Mouse (Mus musculus) erythroid progenitor cell, adult 5-6 weeks (primary cell): ENCODE results near the gene Jakmip3. TPM values are rescaled to one million over a fixed set of nuclear protein-coding genes. Genes with fewer than 3 reads are reported as not detected.

Experiments
- ATAC-seq: replicated peaks from 2 replicates; pipeline ENCODE4 v1.8.0; 2016; ENCODE audit warnings: moderate number of reproducible peaks, mild to moderate bottlenecking, moderate TSS enrichment, inconsistent platforms; ENCODE audit not compliant: poor library complexity, low FRiP score, severe bottlenecking
- total RNA-seq, 2 experiments: library from RNA; stranded (forward) in 1 of 2; stranded (reverse) in 1 of 2; fragments of 150-400 nt in 1 of 2; fragments of 186-747, 209-891 nt in 1 of 2; gene quantifications; 2 replicates each; pipeline versions ENCODE4 v1.2.3 to v1.2.4; 2015 to 2017; ENCODE audit warnings: low replicate concordance in 2 of 2

Gene Jakmip3
- total RNA-seq (2015; ENCODE audit: low replicate concordance) (not detected in 2 replicates), total RNA-seq (2017; ENCODE audit: low replicate concordance) (not detected in 2 replicates)

DNA sequence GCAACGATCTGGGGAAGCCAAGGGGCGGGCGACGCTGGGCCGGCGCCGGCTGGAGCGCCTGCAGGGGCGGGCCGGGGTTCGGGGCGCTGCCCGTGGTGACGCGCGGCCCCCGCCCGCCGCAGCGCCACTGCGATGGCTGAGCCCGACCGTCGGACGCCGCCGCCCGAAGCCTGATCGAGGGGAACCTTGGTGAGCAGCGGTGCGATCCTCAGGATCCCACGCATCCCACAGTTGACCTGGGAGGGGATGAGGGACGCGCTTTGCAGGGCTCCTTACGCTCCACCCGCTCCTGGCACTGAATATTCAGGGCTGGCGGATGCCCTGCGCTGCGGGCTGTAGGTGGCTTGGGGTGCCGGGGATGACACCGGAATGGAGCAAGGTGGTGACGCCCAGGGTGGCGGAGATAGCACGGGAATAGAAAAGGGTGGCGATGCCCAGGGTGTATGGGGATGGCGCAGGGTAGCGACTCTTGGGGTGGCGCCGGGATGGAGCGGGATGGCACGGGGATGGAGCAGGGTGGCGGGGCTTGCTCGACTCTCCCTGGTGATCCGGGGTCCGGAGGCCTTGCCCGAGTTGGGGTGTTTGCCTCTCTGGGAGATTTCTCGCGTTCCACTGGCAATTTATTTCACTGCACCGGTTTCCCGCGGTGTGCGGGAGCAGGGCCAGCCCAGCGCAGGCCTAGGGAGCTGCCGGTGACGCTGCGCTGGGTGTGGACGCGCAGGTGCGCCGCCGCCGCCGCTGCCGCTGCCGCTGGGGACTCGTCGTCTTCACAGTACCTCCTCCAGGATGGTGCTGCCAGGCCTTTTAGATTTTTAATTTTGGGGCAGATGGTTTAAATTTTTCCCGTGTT is at the start of gene Jakmip3:
Gene Jakmip3 (plus strand): TSS at position 119 of the 850 bp plus-strand sequence.
- ATAC-seq: no peak

DNA sequence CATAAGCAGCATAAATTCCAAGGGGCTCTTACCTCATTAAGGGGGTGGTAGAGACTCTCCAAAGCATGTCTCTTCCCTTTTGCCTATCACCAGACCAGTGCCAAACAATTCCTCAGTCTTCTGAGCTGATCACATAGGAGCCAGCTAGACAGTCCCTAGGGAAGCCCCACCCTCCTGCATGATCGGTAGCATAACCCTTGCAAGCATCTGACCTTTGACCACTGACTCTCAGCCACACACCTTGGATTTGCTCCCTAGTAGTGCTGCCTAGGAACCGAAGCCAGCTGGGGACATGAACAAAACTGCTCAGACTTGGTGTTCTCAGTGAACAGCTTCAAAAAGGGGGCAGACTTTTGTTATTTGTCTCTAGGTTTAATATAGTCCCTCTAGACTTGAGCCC is 42.4 kb upstream of the Jakmip3 start:
- no peak for ATAC-seq

DNA sequence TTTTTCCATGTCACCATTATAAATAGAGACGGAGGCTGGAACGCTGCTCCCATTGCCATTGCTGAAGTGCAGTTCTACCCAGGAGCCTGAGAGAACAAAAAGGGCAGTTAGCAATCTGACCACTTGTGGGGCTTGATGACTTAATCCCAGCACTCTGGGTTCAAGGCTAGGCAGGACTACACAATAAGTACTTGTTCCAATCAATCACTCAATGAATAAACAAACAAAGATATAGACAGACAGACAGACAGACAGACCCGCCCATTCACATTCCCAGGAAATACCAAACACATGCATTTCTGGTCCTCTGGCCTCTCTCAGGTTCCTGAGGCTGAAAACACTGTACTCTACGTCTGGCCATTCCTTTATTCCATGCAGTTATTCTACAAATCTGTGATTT is 41.8 kb upstream of the Jakmip3 start:
- no peak for ATAC-seq

DNA sequence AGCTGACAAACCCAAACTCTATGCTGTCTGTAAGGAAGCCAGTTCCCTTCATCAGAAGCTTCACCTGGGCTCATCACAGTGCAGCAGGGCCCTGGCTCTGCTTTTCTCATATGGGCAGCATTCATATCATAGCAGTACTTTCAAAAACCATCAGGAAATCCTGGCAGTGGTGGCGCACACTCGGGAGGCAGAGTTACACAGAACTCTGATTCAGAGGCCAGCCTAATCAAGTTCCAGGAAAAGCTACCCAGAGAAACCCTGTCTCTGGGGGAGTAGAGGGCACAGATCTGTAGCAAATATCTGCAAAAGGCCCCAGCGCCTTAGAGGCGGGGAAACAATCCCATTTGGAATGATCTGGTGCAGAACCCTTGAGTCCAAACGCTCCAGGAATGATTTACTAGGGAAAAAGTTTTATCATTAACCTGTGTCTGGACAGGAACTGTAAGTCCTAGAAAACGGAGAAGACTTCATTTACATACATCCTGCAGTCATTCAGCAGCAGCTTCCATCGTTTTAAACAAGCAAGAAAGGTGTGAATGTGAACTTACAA is 36.6 kb upstream of the Jakmip3 start:
- no peak for ATAC-seq

DNA sequence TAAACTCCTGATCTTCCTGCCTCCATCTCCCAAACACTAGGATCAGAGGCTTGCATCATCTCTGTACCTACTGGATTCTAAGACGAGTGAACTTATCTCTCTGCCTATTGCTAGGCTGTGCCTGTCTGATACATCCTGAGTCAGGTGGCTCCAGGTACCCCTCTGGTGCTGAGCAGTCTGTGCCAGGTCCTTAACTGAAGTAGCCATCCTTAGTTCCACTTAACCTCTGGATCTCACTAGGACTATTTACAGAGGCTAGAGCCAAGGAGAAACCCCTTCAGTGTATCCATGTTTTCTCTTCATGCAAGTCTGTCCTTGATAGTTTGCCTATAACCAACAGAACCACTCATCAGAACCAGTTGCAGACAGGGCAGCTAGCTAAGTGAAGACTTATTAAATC is 34.1 kb upstream of the Jakmip3 start:
- ATAC-seq: no peak

DNA sequence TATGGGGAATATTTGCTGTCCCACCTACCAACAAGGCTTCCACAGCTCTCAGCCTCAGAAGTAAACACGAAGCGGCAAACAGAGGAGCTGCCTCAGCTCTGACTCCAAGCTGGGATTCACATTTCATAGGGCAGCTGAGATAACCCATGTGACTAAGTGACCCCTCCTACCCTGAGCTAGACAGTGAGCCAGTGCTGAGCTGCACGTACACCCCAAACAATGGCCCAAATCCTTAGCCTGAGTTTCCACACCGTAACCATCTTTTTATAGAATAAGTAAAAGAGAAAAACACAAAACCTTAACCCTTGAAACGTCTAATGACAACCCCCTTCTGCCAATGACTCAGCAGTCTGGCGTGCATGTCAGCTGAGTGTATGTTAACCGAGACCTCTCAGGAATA is 33.5 kb upstream of the Jakmip3 start:
- no peak for ATAC-seq

DNA sequence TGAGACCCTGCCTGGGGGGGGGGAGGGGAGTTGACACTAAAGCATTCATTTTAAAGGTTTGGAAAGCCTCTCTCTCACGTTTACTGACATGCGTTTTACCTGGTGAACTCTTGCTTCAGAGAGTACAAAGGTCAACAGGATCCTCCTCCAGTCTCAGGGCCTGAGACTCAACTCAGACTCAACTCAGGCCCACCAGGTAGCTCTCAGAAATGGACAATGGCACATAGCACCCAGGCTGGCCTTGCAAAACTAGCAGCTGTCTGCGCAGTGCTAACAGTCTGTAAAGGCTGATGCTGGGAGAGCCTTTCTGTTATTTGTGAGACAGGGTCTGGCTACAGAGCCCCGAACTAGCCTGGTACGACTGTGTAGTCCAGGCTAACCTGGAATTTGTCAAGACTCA is 32.6 kb upstream of the Jakmip3 start:
- ATAC-seq: no peak

DNA sequence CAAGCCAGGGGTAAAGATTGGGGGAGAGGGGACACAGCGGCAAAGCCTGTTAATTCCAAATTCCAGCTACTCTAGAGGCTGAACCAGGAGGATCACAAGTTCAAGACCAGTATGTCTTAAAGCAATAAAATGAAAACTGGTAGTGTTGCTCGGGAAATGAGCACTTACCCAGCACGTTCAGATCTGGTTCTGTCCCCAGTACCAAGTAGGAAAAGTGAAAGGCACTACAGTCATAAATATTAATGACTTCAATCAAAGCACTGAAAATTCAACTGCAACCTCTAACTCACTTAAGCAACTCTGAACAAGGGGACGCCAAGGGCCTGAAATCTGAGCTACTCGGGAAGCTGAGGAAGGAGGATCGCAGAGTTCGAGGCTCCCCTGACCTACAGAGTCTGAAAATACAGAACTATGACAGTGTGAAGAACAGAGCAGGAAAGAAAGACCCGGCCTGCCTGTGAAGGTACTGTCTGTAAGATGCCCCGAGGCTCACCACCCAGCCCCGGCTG is 31.7 kb upstream of the Jakmip3 start:
- ATAC-seq: no peak

DNA sequence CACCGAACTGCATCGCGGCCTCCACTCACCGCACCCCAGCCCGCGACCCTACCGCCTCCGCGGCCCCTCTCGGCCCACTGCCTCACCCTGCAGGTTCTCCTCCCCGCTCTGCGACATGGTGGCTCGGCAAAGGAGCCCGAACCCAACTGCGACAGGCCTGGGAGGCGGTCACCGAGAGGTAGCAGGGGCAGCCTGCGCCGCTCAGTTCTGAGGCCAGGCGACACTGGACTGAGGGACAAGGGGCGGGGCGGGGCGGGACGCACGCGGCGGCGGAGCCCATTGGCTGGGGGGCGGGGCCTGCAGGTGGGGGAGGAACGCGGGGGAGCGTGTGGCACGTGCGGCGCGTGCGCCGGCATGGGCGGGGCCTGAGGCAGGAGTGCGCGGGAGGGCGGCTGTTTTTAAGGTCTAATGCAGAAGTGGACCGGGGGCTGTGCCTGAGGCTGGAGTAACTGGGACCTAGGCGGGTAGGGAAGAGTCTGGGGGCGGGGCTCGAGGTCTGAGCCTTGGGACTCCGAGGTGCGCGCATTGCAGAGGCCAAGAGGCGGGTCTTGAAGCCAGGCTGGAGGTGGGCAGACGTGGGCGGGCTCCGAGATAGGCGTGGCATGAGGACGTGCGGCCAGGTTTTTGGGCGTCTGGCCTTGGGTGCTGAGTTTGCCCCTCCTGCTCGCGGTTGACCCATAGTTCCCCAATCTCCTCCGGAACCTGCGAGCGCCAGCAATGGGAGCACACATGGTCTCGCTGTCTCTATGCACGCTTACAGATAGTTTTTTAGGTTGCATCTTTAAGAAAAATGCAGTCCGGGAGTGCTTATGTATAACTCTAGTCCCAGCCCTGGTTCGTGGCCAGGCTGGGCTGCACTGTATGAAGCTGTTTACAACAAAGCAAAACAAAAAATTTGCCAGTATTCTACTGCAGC is 31.0 kb upstream of the Jakmip3 start, which contains the start of gene Bnip3:
Gene Bnip3 (minus strand): TSS at position 243 of the 916 bp plus-strand sequence.
- peak; percentile 89 for ATAC-seq

DNA sequence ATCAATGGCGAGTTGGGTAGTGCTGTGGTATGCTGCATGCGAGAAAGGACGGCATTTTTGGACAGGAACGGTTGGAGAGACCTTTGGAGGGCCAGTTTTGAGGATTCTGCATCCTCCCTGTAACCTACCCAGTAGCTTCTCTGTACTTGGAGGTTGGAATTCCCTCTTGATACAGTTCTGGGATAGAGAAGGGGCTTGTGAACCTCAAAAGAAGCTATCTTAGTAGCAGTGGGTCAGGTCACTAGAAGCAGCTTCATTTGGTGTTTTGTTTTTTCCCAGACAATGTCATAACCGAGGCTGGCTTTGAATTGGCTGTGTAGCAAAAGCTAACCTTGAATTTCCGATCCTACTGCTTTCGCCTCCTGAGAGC is 30.4 kb upstream of the Jakmip3 start:
- ATAC-seq: no peak

DNA sequence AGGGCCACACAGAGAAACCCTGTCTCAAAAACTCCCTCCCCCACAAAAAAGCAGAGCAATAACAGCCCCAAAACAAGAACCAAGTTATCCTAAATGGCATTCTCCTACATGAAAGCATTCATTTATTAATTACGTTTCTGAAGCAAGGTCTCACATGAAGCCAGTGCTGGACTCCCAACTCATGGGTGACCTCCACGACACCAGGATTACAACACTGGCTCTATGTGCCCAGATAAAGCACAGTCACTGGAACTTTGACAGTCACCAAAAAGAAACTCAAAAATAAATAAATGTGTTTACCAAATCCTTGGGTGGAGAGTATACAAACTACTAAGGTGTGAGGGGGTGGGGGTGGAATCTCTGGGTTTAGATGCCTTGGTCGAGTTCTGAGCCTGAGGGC is 26.9 kb upstream of the Jakmip3 start:
- no peak for ATAC-seq

DNA sequence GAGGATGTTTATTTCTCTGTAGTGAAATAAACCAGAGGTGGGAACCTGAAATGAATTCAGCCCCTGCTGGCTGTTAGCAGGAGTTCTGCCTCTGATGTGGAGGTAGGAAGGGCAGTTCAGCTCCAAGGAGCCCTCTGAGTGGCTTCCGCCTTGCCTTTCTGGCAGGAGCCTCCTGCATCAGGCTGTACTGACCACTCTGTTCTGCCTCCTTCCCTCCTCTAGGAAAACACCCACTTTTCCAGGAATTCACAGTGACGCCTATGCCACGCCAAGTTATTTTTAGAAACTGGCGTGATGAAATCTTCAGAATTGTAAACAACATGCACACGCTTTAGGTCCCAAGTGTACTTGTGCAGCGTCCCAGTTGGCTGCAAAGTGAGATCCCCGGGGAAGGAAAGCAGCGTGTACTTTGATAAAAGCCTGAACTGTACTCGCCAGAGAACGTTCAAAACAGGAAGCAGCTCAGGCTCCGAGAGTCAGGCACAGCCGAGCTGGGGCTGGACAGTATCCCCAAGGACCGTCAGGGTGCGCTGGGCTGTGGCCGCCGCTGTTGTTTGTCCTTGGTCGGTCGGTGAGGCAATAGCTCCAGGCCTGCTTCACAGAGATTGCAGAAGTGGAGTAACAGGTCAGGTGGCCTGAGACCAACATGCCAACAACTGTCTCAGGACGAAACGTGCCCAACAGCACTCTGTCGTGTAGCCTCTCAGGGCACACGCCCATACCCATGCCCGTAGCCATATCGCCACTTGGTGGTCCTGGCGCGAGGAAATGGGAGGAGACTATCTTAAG is 21.2 kb upstream of the Jakmip3 start:
- 0 out of 2 replicates have a peak, but pooled peaks have one; percentile 30 for ATAC-seq

DNA sequence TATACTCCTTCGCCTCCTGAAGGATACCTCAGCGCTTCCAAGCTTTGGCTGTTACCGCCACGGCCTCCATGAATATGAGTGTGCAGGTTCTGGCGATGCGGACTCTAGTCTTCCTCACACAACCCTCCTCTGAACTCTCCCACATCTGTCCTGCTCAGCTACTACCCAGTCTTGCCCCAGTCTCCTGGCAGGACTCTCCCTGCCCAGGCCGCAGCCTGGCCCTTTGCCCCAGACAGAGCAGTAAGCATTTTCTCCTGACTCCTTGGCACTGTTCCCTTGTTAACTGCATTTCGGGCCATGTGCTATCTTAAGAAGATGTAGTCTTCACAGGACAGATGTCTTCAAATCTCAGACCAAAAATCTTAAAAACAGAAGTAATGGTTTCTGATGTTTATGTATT is 18.9 kb upstream of the Jakmip3 start:
- no peak for ATAC-seq

DNA sequence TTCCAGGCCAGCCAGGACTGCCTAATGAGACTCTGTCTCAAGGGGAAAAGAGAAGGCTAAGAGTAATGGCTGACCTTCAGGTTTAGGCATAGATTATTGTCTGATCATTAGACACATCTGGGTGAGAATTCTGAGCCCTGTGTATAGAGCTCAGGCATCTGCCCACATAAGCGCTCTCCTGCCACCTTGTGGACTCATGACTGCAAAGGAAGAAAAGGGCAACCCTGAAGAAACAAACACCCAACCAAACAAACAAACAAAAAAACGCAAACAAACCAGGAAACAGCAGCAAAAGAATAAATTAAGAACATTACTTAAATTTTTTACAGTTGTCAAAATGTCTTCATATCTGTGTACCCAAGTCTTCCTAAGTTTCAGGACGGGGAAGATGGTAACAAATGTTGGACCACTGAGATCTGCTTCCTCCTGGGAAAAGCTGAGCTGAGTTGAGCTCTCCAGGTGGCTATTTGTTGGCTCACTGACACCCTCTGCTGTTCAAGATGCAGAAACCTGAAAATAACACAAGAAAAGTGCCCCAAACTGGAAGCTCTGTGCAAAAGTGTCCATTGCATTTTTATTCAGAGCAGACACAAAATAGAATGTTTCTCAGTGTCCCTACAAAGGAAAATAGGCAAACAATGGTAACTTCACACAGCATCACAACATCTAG is 16.6 kb upstream of the Jakmip3 start:
- no peak for ATAC-seq

DNA sequence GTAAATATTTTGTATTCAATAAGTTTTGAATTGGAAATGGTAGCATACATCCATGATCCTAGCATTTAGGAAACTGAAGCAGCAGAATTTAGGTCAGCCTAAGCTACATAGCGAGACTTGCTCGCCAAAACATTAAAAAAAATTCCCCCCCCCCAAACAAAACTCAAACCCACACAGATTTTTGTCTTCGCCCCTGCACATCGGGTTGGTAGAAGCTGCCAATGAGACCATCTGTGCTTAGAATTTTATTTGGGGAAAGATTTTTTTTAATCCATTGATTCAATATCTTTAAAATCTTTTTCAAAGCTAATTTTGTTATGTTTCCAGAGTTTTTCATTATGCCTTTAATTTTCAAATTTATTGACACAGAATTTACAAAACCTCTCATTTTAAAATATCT is 12.1 kb upstream of the Jakmip3 start:
- ATAC-seq: no peak

DNA sequence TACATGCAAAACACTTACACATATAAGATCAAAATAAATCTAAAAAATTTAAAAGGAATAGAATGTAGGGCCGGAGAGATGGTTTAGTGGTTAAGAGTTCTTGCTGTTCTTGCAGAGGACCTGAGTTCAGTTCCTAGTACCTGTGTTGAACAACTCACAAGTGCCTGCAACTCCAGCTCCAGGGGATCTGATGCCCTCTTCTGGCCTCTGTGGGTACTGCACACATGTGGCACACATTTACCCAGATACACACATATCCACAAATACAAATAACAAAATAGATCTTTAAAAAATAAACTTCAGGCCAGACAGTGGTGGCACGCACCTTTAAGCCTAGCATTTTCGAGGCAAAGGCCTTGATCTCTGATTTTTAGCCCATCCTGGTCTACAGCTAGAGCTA is 6.0 kb upstream of the Jakmip3 start:
- no peak for ATAC-seq

DNA sequence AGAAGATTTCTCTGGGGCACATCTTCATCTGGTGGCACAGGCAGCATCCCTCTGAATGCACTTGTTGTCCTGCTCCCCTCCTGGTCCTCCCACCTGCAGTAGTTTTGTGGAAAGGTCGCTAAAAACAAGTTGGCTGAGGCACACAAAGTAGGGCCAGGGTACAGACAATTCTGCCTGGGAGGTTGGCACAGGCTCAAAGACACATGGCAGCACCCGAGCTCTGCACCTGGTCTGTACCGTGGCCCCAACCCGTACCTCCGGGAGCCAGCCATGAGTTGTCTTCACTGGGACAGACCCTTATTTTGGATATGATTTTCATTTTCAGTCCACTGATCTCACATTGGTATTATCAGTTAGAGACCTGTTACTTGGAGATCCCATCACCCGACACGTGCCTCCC is 1.5 kb upstream of the Jakmip3 start:
- ATAC-seq: no peak

DNA sequence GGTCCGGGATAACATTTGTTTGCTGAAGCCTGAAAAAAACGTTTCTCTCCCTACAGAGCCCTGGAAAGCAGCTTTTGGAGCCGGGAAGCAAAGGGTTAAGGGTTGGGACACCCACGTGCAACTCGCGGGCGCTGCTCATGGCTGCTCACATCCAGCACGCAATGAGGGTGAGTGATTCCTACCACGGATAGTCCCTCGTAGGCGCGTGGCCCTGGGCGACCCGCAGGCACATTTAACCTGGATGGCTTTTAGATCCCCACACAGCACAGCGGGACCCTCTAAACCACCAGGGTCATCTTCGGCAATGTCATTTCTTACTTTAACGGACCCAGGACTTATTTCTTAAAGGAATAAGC is 296 bp upstream of the Jakmip3 start:
- no peak for ATAC-seq

DNA sequence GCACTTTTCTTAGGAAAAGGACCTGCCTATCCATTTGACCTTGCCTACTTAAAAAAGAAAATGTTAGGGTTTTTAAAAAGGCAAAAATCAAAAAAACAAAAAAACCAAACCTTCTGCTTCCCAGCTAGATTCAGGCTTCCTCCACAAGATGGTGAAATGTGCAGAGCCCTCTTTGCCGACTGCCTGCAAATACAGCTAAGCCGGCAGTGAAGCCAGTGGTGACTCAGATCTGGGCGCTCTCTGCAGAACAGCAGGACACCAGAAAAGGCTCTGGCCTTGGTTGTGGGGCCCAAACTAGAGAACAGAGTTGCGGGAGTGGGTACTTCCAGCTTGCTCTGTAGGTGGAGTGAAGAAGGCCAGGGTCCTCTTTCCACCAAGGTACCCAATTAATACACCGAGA is 1.0 kb downstream of the Jakmip3 start:
- no peak for ATAC-seq
